Mouse (Mus musculus) left cerebral cortex, postnatal 10 days (tissue): ENCODE measurements around the gene Tex13b. TPM values are rescaled to one million over a fixed set of nuclear protein-coding genes. Genes with fewer than 3 reads are reported as not detected.
"Not testable (repeated sequence)": the region's sequence is repeated elsewhere in the genome, so short reads cannot be mapped to it uniquely, and the experiment has no call there.

Source experiments
- DNase-seq, 2 experiments: peaks; one replicate each; pipeline ENCODE4 v3.0.0; 2021 to 2022; ENCODE audit warnings: low spot score in 2 of 2, mixed read lengths in 1 of 2; ENCODE audit errors: extremely low spot score in 1 of 2
- intact Hi-C: fragments of 180-260 bp; cut with DNase I; formaldehyde crosslinking; loops from one replicate; pipeline ENCODE4 v1.15.1; 2025
- total RNA-seq, 2 experiments: library from RNA; stranded (reverse); gene quantifications; 2 replicates each; pipeline ENCODE4 v1.2.3; 2021

The Tex13b gene
- total RNA-seq = not detected

DNA sequence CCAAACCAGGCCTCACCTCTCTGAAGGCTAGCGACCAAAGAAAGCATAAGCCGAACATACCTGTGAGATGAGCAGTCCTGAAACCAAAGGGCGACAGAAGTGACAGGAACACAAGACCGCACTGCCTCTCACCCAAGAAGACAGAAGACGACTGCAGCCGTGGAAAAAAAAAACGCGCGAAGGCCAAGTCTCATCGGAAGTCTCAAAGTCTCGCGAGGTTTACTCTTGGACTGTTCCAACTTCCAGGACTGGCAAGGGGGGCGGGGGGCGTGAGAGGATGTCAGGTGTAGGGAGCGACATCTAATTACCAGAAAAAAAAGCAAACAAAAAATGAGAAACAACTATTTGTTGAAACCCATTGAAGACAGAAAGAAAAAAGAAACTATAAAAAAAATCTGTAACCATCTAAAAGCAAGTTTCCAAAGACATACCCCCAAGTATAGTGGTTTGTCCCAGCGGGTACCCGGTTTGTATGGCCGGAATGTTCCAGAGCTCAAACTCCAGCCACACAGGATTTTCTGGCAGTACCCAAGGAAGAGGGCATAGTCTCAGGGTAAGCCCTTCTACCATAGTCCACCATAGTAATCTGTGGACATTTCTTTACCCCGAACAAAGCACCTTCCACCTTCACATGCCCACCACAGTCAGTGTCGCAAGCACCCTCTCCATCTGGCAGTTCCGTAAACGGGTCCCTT is at the start of gene Tex13b:
Gene Tex13b (minus strand): TSS at position 122 of the 695 bp plus-strand sequence.
- no peak for DNase-seq
- intact Hi-C loops = no loop called here

- DNase-seq = no peak
- intact Hi-C loops = no loop called here
Measured at GRCm38 (mm10) chrX:140862760-140863159, 49.5 kb upstream of the Tex13b start.

DNA sequence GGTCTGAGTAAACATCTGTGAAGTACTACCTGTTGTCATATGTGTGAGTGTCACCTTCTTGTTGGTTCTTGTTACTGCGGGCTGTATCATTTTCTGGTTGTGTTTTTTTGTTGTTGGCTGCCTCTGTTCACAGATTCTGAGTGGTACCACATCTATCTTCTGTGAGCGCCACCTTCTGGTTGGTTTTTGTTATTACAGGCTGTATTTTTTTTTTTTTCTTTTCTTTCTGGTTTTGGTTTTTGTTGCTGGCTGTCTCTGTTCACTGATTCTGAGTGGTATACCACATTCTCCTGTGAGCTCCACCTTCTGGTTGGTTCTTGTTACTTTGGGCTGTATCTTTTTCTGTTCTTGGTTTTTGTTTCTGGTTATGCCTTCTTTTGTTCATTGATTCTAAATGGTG is 44.2 kb upstream of the Tex13b start:
- DNase-seq = no peak
- intact Hi-C loops = no loop called here

DNA sequence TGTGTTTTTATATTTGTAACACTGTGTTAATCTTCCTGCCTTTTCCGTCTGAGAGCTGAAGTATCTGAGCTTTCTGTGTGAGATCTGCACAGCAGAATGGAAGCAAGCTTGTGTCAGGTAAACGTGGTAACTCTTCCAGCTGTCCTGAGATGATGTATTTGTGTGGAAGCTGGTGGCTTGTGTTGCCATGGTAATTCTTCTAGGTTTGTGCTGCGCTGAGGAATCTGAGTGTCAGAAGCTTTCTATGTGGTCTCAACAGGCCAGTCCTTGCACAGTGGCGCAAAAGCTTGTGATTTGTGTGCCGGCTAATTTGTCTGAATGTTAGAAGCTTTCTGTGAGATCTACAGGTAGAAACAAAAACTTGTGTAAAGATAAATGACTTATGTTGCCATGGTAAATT is 43.8 kb upstream of the Tex13b start:
- intact Hi-C loops = not testable (repeated sequence)
- DNase-seq = peak in 1 of 2 experiments; percentile 13

GRCm38 (mm10) chrX:140854561-140854960 is 41.3 kb upstream of the Tex13b start:
- DNase-seq = no peak
- intact Hi-C loops = no loop called here

DNA sequence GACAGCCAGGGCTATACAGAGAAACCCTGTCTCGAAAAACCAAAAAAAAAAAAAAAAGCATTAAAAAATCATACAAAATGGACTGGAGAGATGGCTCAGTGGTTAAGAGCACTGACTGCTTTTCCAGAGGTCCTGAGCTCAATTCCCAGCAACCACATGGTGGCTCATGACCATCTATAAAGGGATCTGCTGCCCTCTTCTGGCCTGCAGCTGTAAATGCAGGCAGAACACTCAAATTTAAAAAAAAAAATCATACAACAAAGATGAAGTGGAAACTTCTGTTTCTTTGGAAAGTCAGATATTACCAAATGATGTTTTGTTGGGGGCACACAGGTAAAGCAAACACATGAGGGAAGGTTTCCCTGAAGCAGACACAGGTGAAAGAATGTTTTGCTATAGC is 32.2 kb upstream of the Tex13b start:
- intact Hi-C loops, DNase-seq: not testable (repeated sequence)

DNA sequence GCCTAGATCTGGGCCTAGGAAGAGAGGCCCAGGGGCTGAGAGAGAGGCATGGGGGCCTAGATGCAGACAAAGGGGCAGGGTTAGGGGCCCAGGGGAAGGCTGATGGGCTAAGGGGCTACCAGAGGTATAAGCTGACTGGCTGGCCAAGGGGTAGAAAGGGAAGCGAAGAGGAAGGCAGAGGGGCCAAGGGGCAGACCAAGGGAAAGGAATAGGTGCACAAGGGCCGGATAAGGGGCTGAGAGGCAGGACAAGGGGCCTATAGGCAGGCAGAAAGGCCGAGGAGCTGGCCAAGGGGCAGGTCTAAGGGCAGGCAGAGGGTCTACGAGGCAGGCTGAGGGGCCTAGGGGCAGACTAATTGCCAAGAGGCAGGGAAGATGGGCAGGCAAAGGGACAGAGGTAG is 26.7 kb upstream of the Tex13b start:
- DNase-seq = no peak
- intact Hi-C loops = no loop called here

DNA sequence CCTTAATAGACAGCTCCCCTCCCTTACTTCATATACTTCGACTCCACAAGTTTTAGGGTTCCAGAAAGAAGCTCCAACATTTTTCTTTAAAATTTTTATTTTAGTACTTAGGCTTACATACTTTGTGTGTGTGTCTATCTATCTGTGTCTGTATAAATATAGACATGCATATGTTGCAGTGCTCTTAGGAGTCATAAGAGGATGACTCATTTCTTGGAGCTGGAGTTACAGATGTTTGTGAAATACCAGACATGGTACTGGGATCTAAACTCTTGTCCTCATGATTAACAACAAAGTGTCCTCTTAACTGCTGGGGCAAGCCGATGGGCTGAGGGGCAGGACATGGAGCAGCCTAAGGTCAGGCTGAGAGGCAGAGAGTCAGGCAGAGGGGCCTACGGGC is 24.8 kb upstream of the Tex13b start:
- intact Hi-C loops = no loop called here
- no peak for DNase-seq

GRCm38 (mm10) chrX:140831706-140832105 is 18.5 kb upstream of the Tex13b start:
- no peak for DNase-seq
- intact Hi-C loops = no loop called here

GRCm38 (mm10) chrX:140822295-140822694 is 9.1 kb upstream of the Tex13b start:
- no peak for DNase-seq
- intact Hi-C loops = no loop called here

DNA sequence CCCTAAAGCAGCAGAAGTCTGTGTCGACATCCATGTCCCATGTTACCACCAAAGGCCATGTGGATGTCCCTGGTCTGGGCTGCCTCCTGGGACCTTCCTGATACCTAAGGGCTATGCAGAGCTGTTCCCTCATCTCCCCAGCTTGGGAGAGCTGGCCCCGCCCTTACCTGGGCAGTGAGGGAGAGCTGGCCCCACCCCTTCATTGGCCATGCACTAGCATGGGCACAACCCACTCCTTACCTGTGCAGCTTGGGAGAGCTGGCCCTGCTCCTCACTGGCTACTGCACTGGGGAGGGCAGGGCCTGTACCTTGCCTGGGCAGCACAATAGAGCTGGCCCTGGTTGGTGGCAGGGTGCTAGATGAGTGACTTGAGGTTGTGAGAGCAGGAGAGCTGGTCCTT is 7.9 kb downstream of the Tex13b start:
- DNase-seq = no peak
- intact Hi-C loops = no loop called here

DNA sequence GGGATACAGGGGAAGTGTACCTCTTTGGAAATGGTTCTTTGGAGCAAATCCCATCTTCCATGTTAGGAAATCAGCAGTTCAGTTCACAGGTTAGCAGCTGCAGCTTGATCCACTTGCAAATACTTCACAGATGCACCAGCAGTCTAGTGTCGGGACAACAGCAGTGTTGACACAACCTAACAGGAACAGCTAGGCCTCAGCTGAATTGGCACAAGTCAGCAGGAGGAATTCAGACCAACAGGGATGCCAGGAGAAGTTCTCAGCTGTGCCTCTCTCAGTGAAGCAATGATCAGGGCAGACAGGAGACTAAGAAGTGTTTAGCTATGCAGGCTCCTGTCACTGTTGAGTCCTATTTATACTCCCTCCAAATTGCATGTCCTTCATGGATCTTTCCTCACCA is 43.4 kb downstream of the Tex13b start:
- intact Hi-C loops = loop anchor here (5.0 kb wide), 1 partner anchor 418 kb away; no protein-coding TSS in a partner anchor
- DNase-seq = no peak

Other genes with a start within 250 kb of the Tex13b start
- gene Tsc22d3, start 212.8 kb downstream of the Tex13b start, total RNA-seq = 10 to 100 TPM; 59.2 to 91.3 TPM
- gene Mid2, start 148.8 kb downstream of the Tex13b start, total RNA-seq = 10 to 100 TPM; 30.9 to 31.0 TPM
- gene Vsig1, start 94.2 kb upstream of the Tex13b start, total RNA-seq = under 1 TPM; 0.17 to 0.18 TPM
- 10 to 100 TPM; 14.8 to 15.9 TPM for gene Psmd10, start 143.3 kb upstream of the Tex13b start, total RNA-seq
- gene Atg4a, start 143.5 kb upstream of the Tex13b start, total RNA-seq = 10 to 100 TPM; 10.1 to 20.9 TPM